Mouse (Mus musculus): Measurements from ENCODE around the gene Mab21l3. TPM values are rescaled to one million over a fixed set of nuclear protein-coding genes. Genes with fewer than 3 reads are reported as not detected.
"Not testable (repeated sequence)": the region's sequence is repeated elsewhere in the genome, so short reads cannot be mapped to it uniquely, and the experiment has no call there.

Mab21l3 gene
- polyA plus RNA-seq, 1 experiment from 2014 or later = 0.77 TPM

DNA sequence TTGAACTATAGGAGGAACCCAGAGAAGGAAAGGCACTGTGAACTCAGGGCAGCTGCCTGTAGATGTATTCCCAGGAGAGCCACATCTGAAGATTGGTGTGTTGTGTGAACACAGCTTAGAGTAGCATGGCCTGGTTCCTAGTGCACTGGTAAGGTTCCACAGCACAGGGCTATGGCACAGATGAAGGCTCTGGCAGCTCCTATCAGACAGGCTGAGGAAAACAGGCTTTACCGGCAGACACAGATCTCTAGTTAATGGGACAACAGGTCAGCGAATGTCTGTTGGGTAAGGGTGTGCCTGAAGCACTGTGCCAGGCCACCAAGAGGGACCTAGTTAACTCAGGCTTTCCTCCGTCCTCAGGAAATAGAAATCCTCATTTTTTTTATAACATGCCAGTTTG lies 11.8 kb downstream of the Mab21l3 start:
- no peak overlapping the region for H3K9ac ChIP-seq
- H3K36me3 ChIP-seq = no peaks in the 10 kb centered on the region
- no peaks in the 10 kb centered on the region for H3K27me3 ChIP-seq (replicated peaks)
- no peak overlapping the region for H3K27ac ChIP-seq
- H3K9me3 ChIP-seq = no peaks in the 10 kb centered on the region
- no peak for ATAC-seq (ENCODE audit: low FRiP score, low read depth)
- H3K4me2 ChIP-seq (replicated peaks) = no peak overlapping the region
- no peak overlapping the region for H3K4me3 ChIP-seq
- peaks cover 8% of the 10 kb centered on the region; the same call in 1 of the 2 replicates for H3K4me1 ChIP-seq
- WGBS = 89% methylated on average over 3 of the region's 3 CpGs

DNA sequence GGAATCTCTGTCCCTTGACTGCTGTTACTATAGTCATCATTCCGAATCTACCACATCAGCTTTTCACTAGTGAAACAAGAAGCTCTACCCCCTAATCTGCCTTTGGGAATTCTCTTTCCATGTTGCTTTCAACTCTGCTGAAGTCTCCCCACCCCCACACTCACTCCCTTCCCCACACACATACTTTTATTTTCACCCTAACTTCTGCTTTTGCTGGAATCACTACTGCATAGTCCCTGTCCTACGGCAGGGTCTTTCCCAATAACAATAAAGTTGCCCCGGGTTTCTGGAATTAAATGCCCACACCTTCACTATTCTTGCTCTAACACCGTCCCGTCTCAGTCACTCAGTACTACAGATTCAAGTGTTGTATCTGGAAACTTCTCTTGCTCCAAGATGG lies 12.2 kb downstream of the Mab21l3 start:
- Histone ChIP-seq H3K27ac (no peak overlapping the region), H3K4me2 (replicated peaks) (peak overlapping the region; percentile 39), H3K4me3 (no peak overlapping the region), H3K27me3 (replicated peaks) (no peaks in the 10 kb centered on the region), H3K9ac (no peak overlapping the region), H3K4me1 (peaks cover 8% of the 10 kb centered on the region), H3K9me3 (no peaks in the 10 kb centered on the region), H3K36me3 (no peaks in the 10 kb centered on the region)
- no peak for ATAC-seq (ENCODE audit: low FRiP score, low read depth)
- WGBS = 73% methylated on average over 5 of the region's 5 CpGs

DNA sequence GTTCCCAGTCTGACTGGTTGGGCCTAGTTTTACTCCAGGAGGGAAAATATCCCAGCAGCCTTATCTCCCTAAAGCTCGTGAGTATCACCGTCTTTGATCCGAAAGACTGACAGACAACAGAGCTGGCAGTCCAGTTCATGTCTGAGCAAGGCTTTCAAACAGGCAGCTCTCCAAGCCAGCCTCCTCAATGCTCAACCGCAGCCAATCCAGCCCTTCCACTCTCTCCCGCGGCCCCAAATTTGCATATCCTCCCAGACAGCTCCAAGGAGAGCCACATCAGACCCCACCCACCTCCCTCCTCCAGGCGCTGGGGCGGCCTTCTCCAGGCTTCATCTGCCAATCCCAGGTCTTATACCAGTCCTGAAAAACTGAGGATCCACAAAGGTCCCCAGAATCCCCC lies 12.7 kb downstream of the Mab21l3 start:
- Histone ChIP-seq H3K27ac (no peak overlapping the region), H3K4me3 (no peak overlapping the region), H3K36me3 (no peaks in the 10 kb centered on the region), H3K4me1 (peaks cover 8% of the 10 kb centered on the region), H3K27me3 (replicated peaks) (no peaks in the 10 kb centered on the region), H3K9ac (no peak overlapping the region), H3K4me2 (replicated peaks) (peak overlapping the region; percentile 39), H3K9me3 (no peaks in the 10 kb centered on the region)
- ATAC-seq (ENCODE audit: low FRiP score, low read depth) = peak; percentile 75
- under 1% methylated on average over 8 of the region's 8 CpGs for WGBS

DNA sequence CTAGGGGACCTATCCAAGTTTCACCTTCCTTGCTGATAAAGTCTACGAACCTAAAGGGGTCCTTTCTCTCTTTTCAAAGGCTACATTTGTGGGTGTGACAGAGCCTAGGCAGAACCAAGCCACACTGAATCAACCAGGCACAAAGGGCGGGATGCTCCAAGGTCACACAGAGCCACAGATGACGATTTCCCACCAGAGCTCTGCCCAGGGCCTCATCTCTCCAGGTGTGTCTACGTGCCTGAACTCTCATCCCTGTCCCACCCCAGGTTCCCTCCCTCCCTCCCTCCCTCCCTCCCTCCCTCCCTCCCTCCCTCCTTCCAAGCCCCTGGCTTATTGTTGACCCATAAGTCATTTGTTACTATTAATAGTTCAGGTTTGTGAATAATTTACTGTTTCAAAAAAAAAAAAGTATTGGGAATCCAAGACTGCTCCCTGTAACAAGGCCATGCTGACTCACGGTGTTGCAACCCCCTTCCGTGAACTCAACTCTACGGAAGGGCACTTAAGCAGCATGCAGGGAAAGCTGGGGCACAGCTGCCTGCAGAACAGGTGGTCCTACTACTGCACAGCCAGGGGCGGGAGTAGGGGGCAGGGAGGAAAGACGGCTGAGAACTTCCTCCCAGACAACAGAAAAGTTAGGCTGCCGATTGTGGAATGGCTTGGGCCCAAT lies 17.4 kb downstream of the Mab21l3 start:
- H3K9me3 ChIP-seq = no peaks in the 10 kb centered on the region
- no peak overlapping the region for H3K9ac ChIP-seq
- WGBS = 29% methylated on average over 10 of the region's 10 CpGs
- H3K36me3 ChIP-seq = no peaks in the 10 kb centered on the region
- peaks cover 8% of the 10 kb centered on the region for H3K4me1 ChIP-seq
- no peak overlapping the region for H3K4me3 ChIP-seq
- H3K27ac ChIP-seq = no peak overlapping the region
- no peak overlapping the region for H3K4me2 ChIP-seq (replicated peaks)
- ATAC-seq (ENCODE audit: low FRiP score, low read depth) = no peak
- H3K27me3 ChIP-seq (replicated peaks) = no peaks in the 10 kb centered on the region

DNA sequence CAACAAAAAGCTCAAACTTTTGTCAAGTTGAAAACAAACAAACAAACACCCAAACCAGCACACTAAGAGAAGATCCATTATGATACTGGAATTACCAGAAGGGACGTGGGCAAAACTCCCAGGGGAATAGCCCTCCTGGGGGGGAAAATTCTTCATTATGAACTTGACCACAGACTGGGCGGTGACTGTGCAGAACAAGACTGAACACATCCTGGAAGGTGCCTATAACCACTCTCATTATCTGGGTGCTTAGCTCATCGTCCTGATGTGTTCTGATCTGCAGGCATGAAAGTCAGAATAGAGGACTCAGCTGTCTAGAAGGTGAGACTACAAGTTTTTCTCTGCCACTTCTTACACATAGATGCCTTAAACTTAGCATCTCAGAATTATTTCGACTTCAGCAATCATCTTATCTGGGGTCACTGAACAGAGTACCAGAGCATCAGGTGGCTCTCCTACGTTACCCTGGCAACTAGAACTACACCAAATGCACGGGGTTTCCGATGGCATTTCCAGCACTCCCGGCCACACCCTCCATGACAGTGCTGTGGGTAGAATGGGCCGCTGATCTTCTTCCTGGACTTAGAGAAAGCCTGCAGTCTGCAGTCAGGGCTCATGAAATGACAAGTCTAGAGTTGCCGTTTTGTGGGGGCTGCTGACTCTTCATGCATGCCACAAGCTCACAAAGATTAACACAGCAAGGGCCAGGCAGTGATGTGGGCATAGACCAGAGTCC lies 18.7 kb downstream of the Mab21l3 start:
- H3K36me3 ChIP-seq = no peaks in the 10 kb centered on the region
- H3K27ac ChIP-seq = no peak overlapping the region
- no peaks in the 10 kb centered on the region for H3K9me3 ChIP-seq
- H3K27me3 ChIP-seq (replicated peaks) = no peaks in the 10 kb centered on the region
- WGBS = 79% methylated on average over 10 of the region's 10 CpGs
- no peaks in the 10 kb centered on the region; the same call in none of the 2 replicates for H3K4me1 ChIP-seq
- H3K4me2 ChIP-seq (replicated peaks) = no peak overlapping the region
- no peak overlapping the region for H3K9ac ChIP-seq
- H3K4me3 ChIP-seq = no peak overlapping the region
- ATAC-seq (ENCODE audit: low FRiP score, low read depth) = no peak

DNA sequence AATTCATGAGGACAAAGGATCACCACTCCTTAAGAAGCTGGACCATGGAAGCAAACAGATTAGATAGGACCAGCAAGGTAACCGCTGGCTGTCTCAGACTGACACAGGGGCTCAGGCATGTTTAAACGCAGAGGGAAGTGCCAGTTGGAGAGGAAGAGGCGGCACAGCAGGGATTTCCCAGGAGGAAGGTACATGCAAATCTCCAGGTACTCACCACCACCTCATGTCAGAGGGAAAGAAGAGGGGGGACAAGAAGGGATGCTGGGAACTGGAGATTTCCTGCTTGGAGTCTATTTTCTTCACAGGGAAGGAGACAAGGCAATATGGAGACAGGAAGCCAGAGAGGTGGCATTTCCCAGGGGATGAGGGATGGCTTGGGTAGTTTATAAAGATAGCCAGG lies 20.2 kb downstream of the Mab21l3 start:
- Histone ChIP-seq H3K36me3 (no peaks in the 10 kb centered on the region), H3K9ac (no peak overlapping the region), H3K4me3 (no peak overlapping the region), H3K27me3 (replicated peaks) (no peaks in the 10 kb centered on the region), H3K4me1 (no peaks in the 10 kb centered on the region; the same call in none of the 2 replicates), H3K4me2 (replicated peaks) (no peak overlapping the region), H3K27ac (no peak overlapping the region), H3K9me3 (no peaks in the 10 kb centered on the region)
- WGBS = 62% methylated on average over 3 of the region's 3 CpGs
- ATAC-seq (ENCODE audit: low FRiP score, low read depth) = no peak

DNA sequence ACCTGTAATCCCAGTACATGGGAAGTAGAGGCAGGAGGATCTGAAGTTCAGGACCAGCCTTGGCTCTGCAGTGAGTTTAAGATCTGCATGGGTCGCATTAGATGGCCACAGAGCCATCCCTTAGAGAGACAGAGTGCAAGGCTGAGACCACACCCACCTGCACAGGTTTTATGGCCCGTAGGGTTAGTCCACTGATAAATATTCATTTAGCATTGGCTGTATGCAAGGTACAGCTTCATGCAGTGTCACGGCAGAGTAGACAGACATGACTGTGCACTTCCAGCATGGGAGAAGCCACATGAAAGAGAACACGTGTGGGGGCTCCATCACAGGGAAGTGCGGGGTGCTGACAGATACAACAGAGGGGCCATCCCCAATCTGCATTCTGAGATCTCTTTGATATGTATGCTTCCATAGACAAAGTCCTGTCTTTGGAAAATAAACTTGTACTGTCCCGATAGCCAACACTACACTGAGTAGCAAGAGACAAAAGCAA lies 21.5 kb downstream of the Mab21l3 start:
- ATAC-seq (ENCODE audit: low FRiP score, low read depth) = no peak
- Histone ChIP-seq H3K4me3 (no peak overlapping the region), H3K4me2 (replicated peaks) (no peak overlapping the region), H3K9me3 (no peaks in the 10 kb centered on the region), H3K4me1 (no peaks in the 10 kb centered on the region; the same call in none of the 2 replicates), H3K9ac (no peak overlapping the region), H3K27ac (no peak overlapping the region), H3K27me3 (replicated peaks) (no peaks in the 10 kb centered on the region), H3K36me3 (no peaks in the 10 kb centered on the region)
- WGBS = 86% methylated on average over 6 of the region's 6 CpGs

DNA sequence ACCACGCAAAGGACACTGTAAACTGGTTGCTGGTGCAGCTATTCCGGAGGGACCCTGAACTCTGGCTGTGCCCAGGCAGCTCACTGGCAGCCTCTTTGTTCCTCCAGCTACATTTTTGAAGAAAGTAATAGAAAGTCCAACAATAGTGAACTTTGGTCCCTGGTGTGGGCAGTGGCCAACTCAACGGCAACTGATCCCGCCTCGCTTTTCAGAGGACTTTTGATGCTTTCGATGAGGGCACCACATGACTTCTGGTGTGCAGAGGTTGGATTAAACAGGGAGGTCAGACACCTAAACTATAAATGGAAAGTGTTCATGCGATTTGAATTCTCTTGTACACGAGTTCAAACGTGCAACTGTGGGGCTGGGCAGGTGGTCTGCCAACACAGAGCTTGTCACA lies 24.4 kb downstream of the Mab21l3 start:
- Histone ChIP-seq H3K4me1 (no peaks in the 10 kb centered on the region), H3K4me2 (replicated peaks) (no peak overlapping the region), H3K27me3 (replicated peaks) (no peaks in the 10 kb centered on the region), H3K27ac (no peak overlapping the region), H3K36me3 (no peaks in the 10 kb centered on the region), H3K9ac (no peak overlapping the region), H3K9me3 (no peaks in the 10 kb centered on the region), H3K4me3 (no peak overlapping the region)
- no peak for ATAC-seq (ENCODE audit: low FRiP score, low read depth)
- WGBS = 87% methylated on average over 9 of the region's 9 CpGs

DNA sequence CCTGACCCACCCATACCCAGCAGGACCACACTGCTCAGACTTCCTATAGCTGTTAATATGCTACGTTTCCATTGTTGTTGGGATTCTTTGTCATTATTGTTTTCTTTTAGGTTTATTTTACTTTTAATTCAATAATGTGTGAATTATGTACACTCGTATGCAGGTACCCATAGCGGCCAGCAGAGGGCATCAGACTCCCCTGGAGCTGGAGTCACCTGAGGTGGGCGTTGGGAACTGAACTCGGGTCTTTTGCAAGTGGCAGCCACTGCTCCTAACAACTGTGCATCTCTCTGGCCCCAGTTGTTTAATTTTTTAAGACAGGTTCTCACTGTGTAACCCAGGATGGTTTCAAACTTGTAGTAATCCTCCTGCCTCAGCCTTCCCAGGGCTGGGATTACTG lies 26.7 kb downstream of the Mab21l3 start:
- H3K27ac ChIP-seq = no peak overlapping the region
- H3K4me3 ChIP-seq = no peak overlapping the region
- no peaks in the 10 kb centered on the region for H3K4me1 ChIP-seq
- no peaks in the 10 kb centered on the region for H3K27me3 ChIP-seq (replicated peaks)
- H3K9ac ChIP-seq = no peak overlapping the region
- ATAC-seq (ENCODE audit: low FRiP score, low read depth) = no peak
- 84% methylated on average over 5 of the region's 5 CpGs for WGBS
- no peaks in the 10 kb centered on the region for H3K9me3 ChIP-seq
- H3K4me2 ChIP-seq (replicated peaks) = no peak overlapping the region
- no peaks in the 10 kb centered on the region for H3K36me3 ChIP-seq

DNA sequence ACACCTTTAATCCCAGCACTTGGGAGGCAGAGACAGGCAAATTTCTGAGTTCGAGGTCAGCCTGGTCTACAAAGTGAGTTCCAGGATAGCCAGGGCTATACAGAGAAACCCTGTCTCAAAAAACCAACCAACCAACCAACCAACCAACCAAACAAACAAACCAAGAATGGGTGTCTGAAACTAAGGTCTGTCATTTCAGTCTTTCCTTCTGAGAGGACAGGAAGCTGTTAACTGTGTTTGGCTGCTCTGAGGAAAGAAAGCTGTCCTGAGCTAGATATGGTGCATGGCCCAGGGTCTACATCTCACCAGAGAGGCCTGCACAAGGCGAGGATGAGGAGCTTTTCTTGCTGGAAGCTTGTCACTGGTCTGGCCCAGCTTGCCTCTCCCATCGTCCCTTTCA lies 28.1 kb downstream of the Mab21l3 start:
- not testable (repeated sequence) for H3K9ac ChIP-seq; ATAC-seq (ENCODE audit: low FRiP score, low read depth); H3K27me3 ChIP-seq (replicated peaks); H3K9me3 ChIP-seq; H3K36me3 ChIP-seq; H3K4me2 ChIP-seq (replicated peaks); H3K4me1 ChIP-seq; H3K4me3 ChIP-seq; H3K27ac ChIP-seq
- WGBS = 81% methylated on average over 3 of the region's 3 CpGs

DNA sequence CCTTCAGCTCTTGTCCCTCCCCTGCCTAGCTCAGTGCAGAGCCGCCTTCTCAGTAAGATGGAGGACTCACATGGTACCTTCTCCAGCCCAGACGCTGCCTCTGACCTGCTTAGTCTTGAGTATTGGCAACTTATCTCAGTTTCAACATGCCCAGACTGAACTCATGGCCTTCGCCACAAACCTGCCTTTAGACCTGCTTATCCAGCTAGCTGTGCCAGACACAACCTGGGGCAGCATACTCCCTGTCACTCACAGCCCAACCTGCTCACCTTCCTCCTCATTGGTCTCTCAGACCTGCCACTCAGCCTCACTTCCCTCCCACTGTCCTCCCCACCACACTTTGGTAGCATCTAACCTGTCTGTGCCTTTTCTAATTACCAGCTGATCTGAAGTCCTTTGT lies 32.8 kb downstream of the Mab21l3 start:
- Histone ChIP-seq H3K27ac (no peak overlapping the region), H3K4me1 (no peaks in the 10 kb centered on the region), H3K4me2 (replicated peaks) (no peak overlapping the region), H3K9me3 (no peaks in the 10 kb centered on the region), H3K4me3 (no peak overlapping the region), H3K9ac (no peak overlapping the region), H3K27me3 (replicated peaks) (no peaks in the 10 kb centered on the region), H3K36me3 (no peaks in the 10 kb centered on the region)
- no peak for ATAC-seq (ENCODE audit: low FRiP score, low read depth)
- 90% methylated on average over 3 of the region's 3 CpGs for WGBS

DNA sequence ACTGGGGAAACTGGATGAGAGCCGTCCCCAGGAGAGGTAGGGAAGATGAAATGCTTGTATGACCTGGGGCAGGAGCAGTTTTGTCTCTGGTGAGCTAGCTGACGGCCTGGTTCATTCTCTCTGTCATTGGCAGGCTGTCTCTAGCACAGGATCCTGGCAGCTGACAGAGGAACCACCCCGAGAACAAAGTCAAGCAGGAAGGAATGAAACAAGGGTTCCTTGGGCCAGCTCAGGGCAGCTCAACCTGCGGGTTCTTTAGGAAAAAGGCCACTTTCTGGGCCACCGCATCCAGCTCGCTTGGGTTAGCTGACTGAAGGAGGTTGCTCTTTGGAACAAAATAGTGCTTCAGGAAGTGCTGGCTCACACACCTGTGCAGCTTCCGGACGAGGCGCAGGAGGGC lies 34.0 kb downstream of the Mab21l3 start:
- H3K4me1 ChIP-seq = no peaks in the 10 kb centered on the region
- no peaks in the 10 kb centered on the region for H3K9me3 ChIP-seq
- no peak overlapping the region for H3K4me3 ChIP-seq
- no peaks in the 10 kb centered on the region for H3K27me3 ChIP-seq (replicated peaks)
- 80% methylated on average over 9 of the region's 9 CpGs for WGBS
- H3K4me2 ChIP-seq (replicated peaks) = no peak overlapping the region
- no peak overlapping the region for H3K9ac ChIP-seq
- no peak for ATAC-seq (ENCODE audit: low FRiP score, low read depth)
- no peaks in the 10 kb centered on the region for H3K36me3 ChIP-seq
- H3K27ac ChIP-seq = no peak overlapping the region

Data from neural tube, embryonic 12.5 days (tissue).